Mouse (Mus musculus): ENCODE measurements around the gene Lhx6.

DNA sequence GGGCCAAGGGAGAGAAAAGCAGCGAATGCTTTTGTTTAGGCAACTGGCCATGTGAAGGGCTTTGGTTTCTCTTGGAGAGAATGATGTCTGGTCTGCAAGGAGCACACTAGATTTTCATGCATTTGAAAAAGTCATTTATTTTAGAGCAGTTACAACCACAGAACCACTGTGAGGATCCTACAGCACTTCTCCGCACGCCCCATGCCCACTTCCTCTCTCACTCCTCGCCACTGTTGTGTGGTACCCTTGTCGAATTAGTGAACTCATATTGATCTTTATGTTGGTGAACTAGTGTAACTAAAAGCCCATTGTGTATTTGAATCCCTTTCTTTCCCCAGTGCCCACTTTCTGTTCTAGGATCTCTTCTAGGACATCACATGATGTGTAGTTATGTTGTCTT lies 30.0 kb downstream of the Lhx6 start:
- no peak for TF ChIP-seq CTCF (IDR thresholded peaks at IDR 0.05; ENCODE audit: low read depth)
- TF ChIP-seq EP300 (IDR thresholded peaks at IDR 0.05; ENCODE audit: low read depth), result no peak

Data from liver, embryonic 14.5 days (tissue).